Mouse (Mus musculus): Measurements from ENCODE around the gene Iqck. TPM values are rescaled to one million over a fixed set of nuclear protein-coding genes. Genes with fewer than 3 reads are reported as not detected.
A peak's percentile ranks its signal among the peaks of the same experiment; 100 is the strongest.

Gene Iqck
- polyA plus RNA-seq, 1 experiment from 2014 or later: 0.68 TPM

DNA sequence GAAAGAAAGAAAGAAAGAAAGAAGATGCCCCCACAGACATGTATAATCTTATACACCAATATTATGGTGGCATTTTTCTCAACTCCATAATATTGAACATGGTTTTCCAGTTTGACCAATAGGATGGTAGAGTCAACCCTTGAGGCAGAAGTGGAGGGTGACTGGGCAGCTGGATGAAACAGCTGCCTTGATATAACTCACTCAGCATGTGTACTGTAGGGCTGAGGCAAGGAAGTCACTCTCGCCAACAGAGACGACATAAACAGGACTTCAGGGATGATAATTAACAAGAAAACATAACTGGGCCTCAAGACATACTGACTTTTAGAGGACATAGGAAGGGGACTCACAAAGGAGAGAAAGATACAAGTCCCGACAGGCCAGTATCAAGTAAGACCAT lies 946 bp upstream of the Iqck start:
- Histone ChIP-seq H3K4me3 (peak overlapping the region; percentile 87), H3K4me1 (peaks cover 47% of the 10 kb centered on the region), H3K4me2 (peak overlapping the region; percentile 90), H3K36me3 (peaks cover 38% of the 10 kb centered on the region), H3K9ac (peak overlapping the region; percentile 76), H3K27me3 (replicated peaks) (no peaks in the 10 kb centered on the region), H3K27ac (no peak overlapping the region), H3K9me3 (replicated peaks) (no peaks in the 10 kb centered on the region)
- no peak for ATAC-seq
- WGBS (ENCODE audit: insufficient replicate concordance): 6% methylated on average over 3 of the region's 3 CpGs

DNA sequence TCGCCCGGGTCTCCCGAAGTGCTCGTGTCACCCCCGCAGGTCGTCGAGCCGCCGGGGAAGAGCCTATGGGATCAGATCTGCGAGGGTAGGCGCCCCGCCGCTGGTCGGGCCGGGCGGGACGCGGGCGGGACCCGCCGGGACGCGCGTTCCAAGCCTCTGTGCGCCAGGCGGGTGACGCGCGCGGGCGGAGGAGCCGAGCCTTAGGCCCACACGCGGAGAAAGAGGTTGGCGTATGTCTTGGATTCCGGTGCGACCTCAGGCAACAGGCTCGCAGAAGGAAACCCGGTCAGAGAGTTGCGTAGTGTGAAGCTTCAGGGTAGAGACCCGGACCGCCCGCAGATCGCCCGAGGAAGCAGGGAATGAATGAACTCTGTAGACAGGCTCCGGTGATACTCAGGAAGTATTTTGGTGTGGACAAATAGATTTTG lies 339 bp downstream of the Iqck start, which contains the start of gene Knop1:
Knop1 (minus strand) TSS at position 378 of the 428 bp plus-strand sequence.
- peak within 1 kb of the TSS; percentile 90 for H3K4me2 ChIP-seq
- peak within 1 kb of the TSS; percentile 87 for H3K4me3 ChIP-seq
- H3K27ac ChIP-seq: peak within 1 kb of the TSS; percentile 46; the same call in 1 of the 2 replicates
- H3K9me3 ChIP-seq (replicated peaks): no peaks in the 10 kb centered on the region
- H3K36me3 ChIP-seq: peaks cover 26% of the 10 kb centered on the region
- H3K4me1 ChIP-seq: peaks cover 35% of the 10 kb centered on the region
- WGBS (ENCODE audit: insufficient replicate concordance): under 1% methylated on average over 46 of the region's 46 CpGs
- H3K27me3 ChIP-seq (replicated peaks): no peaks in the 10 kb centered on the region
- H3K9ac ChIP-seq: peak within 1 kb of the TSS; percentile 76
- ATAC-seq: peak; percentile 83

DNA sequence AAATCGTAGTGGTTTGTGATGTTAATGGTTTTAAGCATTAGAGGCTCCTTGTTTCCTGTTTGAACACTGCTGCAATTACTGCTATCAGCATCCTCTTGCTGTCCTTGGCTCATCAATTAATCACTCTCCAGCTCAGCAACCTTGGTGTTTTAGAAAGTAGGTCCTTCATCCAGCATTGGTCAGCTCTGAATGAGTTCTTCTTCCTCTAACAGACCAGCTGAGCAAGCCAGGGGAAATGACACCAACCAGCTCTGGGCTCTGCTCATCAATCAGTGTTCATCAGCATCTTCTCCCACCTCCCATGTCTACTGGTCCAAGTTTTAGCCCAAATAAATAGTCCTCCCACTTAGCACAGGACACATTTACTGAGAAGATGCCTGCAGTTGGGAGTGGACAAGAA lies 3.1 kb downstream of the Iqck start:
- no peak overlapping the region for H3K9ac ChIP-seq
- WGBS (ENCODE audit: insufficient replicate concordance): 65% methylated on average over 1 of the region's 1 CpGs
- ATAC-seq: no peak

DNA sequence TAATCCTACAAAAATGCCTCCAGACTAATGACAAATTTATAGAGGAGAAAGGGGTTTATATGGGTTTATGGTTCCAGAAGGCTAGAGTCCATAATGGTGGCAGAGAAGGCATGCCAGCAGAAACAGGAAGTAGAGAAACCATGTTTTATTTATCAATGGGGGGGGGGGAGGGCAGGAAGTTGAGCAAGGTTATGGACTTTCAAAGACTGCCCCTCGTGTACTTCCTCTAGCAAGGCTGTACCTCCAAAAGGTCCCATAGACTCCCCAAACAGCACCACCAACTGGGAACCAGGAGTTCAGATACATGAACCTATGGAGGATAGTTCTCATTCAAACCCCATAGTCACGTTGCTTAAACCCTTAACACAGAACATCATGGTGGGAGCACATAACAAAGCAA lies 9.8 kb downstream of the Iqck start:
- 55% methylated on average over 2 of the region's 2 CpGs for WGBS (ENCODE audit: insufficient replicate concordance)
- H3K36me3 ChIP-seq: no peaks in the 10 kb centered on the region
- no peak overlapping the region for H3K4me3 ChIP-seq
- no peaks in the 10 kb centered on the region for H3K4me1 ChIP-seq
- H3K4me2 ChIP-seq: no peak overlapping the region
- no peak for ATAC-seq
- no peaks in the 10 kb centered on the region for H3K9me3 ChIP-seq (replicated peaks)
- H3K27me3 ChIP-seq (replicated peaks): no peaks in the 10 kb centered on the region
- H3K9ac ChIP-seq: no peak overlapping the region
- no peak overlapping the region for H3K27ac ChIP-seq

More for the DNA sequence above, 3.1 kb downstream of the Iqck start:
- peaks cover 22% of the 10 kb centered on the region for H3K4me1 ChIP-seq
- H3K9me3 ChIP-seq (replicated peaks): no peaks in the 10 kb centered on the region
- no peaks in the 10 kb centered on the region for H3K27me3 ChIP-seq (replicated peaks)
- H3K4me3 ChIP-seq: no peak overlapping the region
- no peak overlapping the region for H3K27ac ChIP-seq
- no peaks in the 10 kb centered on the region; the same call in 1 of the 2 replicates for H3K36me3 ChIP-seq
- no peak overlapping the region for H3K4me2 ChIP-seq

DNA sequence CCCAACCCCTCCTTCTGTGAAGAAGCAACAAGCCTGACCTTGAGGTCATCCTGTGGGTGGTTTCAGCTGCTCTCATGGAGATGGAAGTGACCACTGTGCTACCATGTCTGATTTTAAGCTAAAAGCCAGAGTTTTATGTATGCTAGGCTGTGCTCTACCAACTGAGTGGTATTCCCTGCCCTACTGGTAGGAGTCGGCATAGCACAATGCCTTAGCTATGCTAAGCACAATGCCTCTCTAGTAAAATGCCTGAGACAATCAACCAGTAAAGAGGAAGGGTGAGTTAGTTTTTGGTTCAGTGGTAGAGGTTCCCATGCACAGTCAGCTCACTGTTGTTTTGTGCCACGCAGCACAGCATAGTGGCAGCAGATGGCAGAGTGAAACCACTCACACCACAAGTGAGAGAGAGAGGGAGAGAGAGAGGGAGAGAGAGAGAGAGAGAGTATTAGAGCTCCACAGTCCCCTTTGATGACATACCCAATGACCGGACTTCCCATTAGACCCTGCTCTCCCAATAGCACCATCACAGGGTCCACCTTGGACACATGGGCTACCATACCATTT lies 24.0 kb downstream of the Iqck start:
- no peaks in the 10 kb centered on the region for H3K4me1 ChIP-seq
- H3K9me3 ChIP-seq (replicated peaks): no peaks in the 10 kb centered on the region
- no peak overlapping the region for H3K4me2 ChIP-seq
- H3K9ac ChIP-seq: no peak overlapping the region
- WGBS (ENCODE audit: insufficient replicate concordance): 68% methylated on average over 3 of the region's 3 CpGs
- H3K27ac ChIP-seq: no peak overlapping the region
- ATAC-seq: no peak
- no peak overlapping the region for H3K4me3 ChIP-seq
- no peaks in the 10 kb centered on the region for H3K36me3 ChIP-seq
- 0 out of 2 replicates have a peak, but pooled peaks cover 5% of the 10 kb centered on the region for H3K27me3 ChIP-seq (replicated peaks)

DNA sequence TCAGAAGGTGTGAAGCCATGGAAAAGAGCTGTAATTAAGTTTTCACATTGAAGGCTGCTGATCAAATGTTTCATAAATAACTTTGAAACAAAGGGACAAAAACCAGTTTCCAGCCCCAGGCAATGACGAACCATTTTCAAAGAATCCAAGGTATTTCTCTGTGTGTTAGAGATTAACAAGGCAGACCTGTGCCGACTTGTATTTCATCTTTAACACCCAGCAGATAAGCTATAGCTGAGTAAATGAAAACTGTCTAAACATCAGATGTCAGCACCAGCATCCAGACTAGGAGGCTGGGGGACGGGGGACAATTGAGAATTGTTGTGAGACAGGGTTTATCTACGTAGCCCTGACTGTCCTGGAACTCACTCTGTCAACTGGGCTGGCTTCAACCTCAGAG lies 28.4 kb downstream of the Iqck start:
- Histone ChIP-seq H3K4me3 (no peak overlapping the region), H3K4me1 (no peaks in the 10 kb centered on the region), H3K27ac (no peak overlapping the region), H3K27me3 (replicated peaks) (0 out of 2 replicates have a peak, but pooled peaks cover 5% of the 10 kb centered on the region), H3K36me3 (no peaks in the 10 kb centered on the region), H3K9me3 (replicated peaks) (no peaks in the 10 kb centered on the region), H3K9ac (no peak overlapping the region), H3K4me2 (no peak overlapping the region)
- ATAC-seq: no peak
- 54% methylated on average over 4 of the region's 4 CpGs for WGBS (ENCODE audit: insufficient replicate concordance)

DNA sequence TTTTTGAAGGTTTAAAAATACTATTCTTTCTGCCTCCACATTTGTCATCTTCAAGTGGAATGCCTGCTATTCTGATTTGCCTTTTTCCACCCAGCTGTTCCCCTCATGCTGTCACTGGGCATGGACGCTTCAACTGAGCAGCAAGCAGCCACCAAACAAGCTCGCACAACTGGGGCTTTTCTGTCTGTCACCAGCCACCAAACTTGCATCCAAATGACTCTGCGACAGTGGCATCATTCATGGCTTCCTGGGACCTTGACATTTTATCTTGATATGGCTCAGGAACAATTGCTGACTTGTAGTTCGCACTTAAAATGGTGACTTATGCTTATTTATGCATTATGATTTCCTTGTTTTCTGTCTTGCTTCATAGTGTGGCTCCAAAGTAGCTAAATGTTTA lies 29.4 kb downstream of the Iqck start:
- WGBS (ENCODE audit: insufficient replicate concordance): 56% methylated on average over 4 of the region's 4 CpGs
- Histone ChIP-seq H3K27me3 (replicated peaks) (0 out of 2 replicates have a peak, but pooled peaks cover 5% of the 10 kb centered on the region), H3K9ac (no peak overlapping the region), H3K4me3 (no peak overlapping the region), H3K4me2 (no peak overlapping the region), H3K27ac (no peak overlapping the region), H3K9me3 (replicated peaks) (no peaks in the 10 kb centered on the region), H3K4me1 (no peaks in the 10 kb centered on the region), H3K36me3 (no peaks in the 10 kb centered on the region)
- ATAC-seq: no peak

DNA sequence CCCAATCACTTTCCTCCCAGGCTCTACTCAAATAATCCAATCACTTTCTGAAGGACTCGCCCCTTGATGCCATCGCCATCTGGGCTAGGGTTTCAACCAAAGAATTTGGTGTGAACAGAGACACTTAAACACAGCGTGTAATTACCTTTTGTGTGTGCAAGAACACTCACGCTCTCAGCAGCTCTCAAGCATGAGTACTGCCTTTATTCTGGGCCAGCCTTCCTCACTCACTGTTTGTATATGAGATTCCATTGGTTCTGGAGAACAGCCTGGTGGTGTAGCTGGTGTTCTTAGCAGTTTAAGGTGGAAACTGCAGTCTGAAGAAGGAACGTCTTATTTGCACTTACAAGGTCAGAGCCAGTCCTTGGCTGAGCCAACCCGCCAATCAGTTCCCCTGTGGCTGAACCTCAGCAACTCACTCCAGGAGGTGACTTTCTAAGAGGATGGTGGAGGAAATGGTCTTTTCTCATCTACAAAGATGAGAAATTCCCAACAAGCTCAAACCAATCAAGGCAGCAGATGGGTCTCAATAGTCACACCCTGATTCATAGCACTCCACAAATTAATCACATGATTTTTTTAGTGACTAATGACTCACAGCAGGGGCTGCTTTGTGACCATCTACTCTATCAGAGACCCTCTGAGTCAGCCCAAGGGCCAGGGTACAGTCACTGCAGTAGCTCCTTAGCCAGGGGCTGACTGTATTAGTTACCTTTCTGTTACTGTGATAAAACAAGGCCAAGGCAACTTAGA lies 31.9 kb downstream of the Iqck start:
- 0 out of 2 replicates have a peak, but pooled peaks cover 5% of the 10 kb centered on the region for H3K27me3 ChIP-seq (replicated peaks)
- H3K4me1 ChIP-seq: no peaks in the 10 kb centered on the region
- WGBS (ENCODE audit: insufficient replicate concordance): 51% methylated on average over 6 of the region's 6 CpGs
- H3K27ac ChIP-seq: no peak overlapping the region
- no peak overlapping the region for H3K4me2 ChIP-seq
- H3K4me3 ChIP-seq: no peak overlapping the region
- no peaks in the 10 kb centered on the region for H3K36me3 ChIP-seq
- H3K9ac ChIP-seq: no peak overlapping the region
- H3K9me3 ChIP-seq (replicated peaks): no peaks in the 10 kb centered on the region
- no peak for ATAC-seq

DNA sequence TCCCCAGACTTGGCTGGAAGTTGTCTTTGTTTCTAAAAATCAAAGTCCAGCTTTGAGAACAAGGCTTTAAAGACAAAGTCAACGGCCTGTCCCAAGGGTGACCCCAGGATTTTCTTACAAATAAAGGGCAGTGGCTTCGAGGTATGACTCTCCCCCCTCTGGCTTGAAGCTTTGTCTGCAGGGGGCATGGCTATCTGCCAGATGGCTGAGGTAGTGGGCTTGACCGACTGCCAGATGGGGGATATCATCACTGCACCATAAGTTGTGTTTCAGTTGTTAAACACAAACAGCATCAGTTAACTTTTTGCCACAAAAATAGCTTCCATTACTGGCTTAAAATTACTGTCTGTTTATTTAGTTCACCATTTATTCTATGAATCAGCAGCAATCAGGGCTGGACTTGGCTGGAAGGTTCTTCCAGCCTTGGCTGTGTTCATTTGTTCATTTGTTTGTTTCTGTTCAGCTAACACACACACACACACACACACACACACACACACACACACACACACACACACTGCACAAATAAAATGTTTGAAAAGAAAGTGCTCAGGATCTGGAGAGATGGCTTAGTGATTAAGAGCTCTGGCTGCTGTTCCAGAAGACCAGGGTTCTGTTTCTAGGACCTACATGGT lies 33.6 kb downstream of the Iqck start:
- H3K4me2 ChIP-seq: no peak overlapping the region
- H3K4me3 ChIP-seq: no peak overlapping the region
- H3K36me3 ChIP-seq: no peaks in the 10 kb centered on the region
- H3K9me3 ChIP-seq (replicated peaks): no peaks in the 10 kb centered on the region
- no peaks in the 10 kb centered on the region for H3K4me1 ChIP-seq
- 51% methylated on average over 3 of the region's 3 CpGs for WGBS (ENCODE audit: insufficient replicate concordance)
- H3K27me3 ChIP-seq (replicated peaks): no peaks in the 10 kb centered on the region
- no peak overlapping the region for H3K27ac ChIP-seq
- H3K9ac ChIP-seq: no peak overlapping the region
- ATAC-seq: no peak

DNA sequence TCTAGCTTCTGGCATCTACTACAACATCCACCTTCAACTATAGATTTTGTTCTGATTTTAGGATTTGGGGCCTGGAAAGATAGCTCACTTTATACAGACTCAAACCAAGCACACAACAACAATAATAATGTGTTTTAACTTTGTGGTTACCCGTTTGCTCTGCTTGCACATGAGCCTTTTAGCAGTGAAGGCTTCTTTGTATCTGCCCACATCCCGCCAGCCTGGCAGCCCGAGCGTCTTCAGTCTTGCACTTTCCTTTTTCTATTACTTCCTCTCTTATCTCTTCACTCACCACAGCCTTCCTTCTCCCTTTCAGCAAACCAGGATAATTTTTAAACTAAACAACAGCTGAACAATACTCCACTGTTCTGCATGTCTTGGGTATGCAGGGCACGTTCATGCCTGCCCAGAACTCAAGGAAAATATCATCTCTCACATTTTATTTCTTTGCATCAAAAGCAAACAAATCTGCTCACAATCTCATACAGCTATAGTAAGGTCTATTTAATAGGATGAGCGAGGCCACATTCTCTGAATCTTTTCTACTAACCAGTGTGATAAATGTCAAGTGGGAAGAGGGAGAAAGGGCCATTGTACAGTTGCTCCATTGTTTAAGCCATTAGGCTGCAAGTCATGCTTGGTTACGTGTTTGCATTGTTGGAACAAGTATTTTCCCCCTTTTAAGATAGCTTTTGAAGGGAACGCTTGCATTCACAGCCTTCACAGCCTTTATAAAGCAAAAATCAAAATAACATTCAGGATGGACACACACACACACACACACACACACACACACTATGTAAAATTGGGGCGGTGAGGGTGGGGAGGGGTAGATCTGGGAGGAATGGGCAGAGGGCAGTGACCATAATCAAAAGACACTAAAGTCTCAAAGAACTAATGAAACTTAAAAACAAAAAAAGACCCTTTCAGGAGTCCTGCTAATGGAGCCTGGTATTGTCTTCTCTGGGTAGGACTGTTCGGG lies 40.2 kb downstream of the Iqck start:
- Histone ChIP-seq H3K9me3 (replicated peaks) (no peaks in the 10 kb centered on the region), H3K4me3 (no peak overlapping the region), H3K36me3 (no peaks in the 10 kb centered on the region), H3K9ac (no peak overlapping the region), H3K4me1 (no peaks in the 10 kb centered on the region), H3K27ac (no peak overlapping the region), H3K27me3 (replicated peaks) (no peaks in the 10 kb centered on the region), H3K4me2 (no peak overlapping the region)
- WGBS (ENCODE audit: insufficient replicate concordance): 41% methylated on average over 10 of the region's 10 CpGs
- no peak for ATAC-seq

DNA sequence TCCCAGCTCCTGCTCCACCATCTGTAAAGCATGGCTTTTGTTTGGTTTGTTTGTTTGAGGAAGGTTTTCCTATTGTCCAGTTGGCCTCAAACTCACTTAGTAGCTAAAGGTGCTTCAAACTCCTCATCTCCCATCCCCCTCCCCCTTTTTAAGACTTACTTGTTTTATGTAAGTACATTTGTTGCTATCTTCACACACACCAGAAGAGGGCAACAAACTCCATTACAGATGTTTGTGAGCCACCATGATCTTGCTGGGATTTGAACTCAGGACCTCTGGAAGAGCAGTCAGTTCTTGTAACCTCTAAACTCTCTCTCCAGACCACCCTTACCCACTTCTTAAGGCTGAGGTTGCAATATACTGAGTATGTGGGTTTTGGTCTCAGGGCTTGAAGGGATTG lies 42.5 kb downstream of the Iqck start:
- Histone ChIP-seq H3K4me2 (no peak overlapping the region), H3K4me3 (no peak overlapping the region), H3K9me3 (replicated peaks) (no peaks in the 10 kb centered on the region), H3K27me3 (replicated peaks) (no peaks in the 10 kb centered on the region), H3K27ac (no peak overlapping the region), H3K4me1 (no peaks in the 10 kb centered on the region), H3K36me3 (no peaks in the 10 kb centered on the region), H3K9ac (no peak overlapping the region)
- ATAC-seq: no peak
